Mouse (Mus musculus): ENCODE data around the gene Fhl3. TPM values are rescaled to one million over a fixed set of nuclear protein-coding genes. Genes with fewer than 3 reads are reported as not detected.
A peak's percentile ranks its signal among the peaks of the same experiment; 100 is the strongest.

Fhl3 gene
- total and polyA plus RNA-seq, 2 experiments from 2014 or later: 1.4 to 3.0 TPM

GRCm38 (mm10) chr4:124693135-124693894 lies 7.2 kb upstream of the Fhl3 start, which contains the start of gene Utp11:
Utp11 (minus strand) TSS chr4:124693600.
- Histone ChIP-seq H3K4me2 (ENCODE audit: low read depth) (peak within 1 kb of the TSS; percentile 74), H3K27ac (ENCODE audit: low read depth, low read length) (peak within 1 kb of the TSS; percentile 74), H3K4me3 (ENCODE audit: low read depth, low read length) (peak within 1 kb of the TSS; percentile 77), H3K9me3 (ENCODE audit: low read length) (no peaks in the 10 kb centered on the region), H3K9ac (peak within 1 kb of the TSS; percentile 85), H3K4me1 (ENCODE audit: insufficient read depth) (0 out of 2 replicates have a peak, but pooled peaks cover 7% of the 10 kb centered on the region), H3K36me3 (ENCODE audit: insufficient read depth) (0 out of 2 replicates have a peak, but pooled peaks cover 5% of the 10 kb centered on the region), H3K27me3 (ENCODE audit: insufficient read depth, low read length) (no peaks in the 10 kb centered on the region; the same call in 1 of the 2 replicates)
- peak; percentile 91 for DNase-seq
- TF ChIP-seq CTCF (IDR thresholded peaks at IDR 0.05; ENCODE audit: low read depth): no peak
- ATAC-seq: peak; percentile 100
- WGBS: 1% methylated on average over 43 of the region's 43 CpGs

DNA sequence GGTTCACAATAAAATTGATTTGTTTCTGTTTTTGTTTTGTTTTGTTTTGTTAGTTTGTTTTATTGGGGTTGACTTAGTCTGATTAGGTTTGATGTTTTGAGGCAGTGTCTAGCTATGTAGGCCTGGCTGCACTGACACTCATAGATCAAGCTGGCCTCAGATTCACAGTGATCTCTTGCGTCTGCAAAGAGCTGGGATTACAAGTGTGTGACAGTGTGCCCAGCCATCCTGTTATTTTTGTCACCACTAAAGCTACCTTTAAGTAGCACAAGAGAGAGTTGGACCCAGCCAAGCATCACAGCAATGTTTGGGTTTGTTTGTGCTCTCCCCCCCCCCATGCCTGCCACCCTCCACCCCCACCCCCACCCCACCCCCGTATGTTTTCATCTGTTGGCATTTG lies 5.9 kb upstream of the Fhl3 start:
- WGBS: 92% methylated on average over 2 of the region's 2 CpGs
- no peak overlapping the region for H3K9ac ChIP-seq
- DNase-seq (no peak), ATAC-seq (no peak)
- 0 out of 2 replicates have a peak, but pooled peaks cover 7% of the 10 kb centered on the region for H3K4me1 ChIP-seq (ENCODE audit: insufficient read depth)
- no peaks in the 10 kb centered on the region; the same call in 1 of the 2 replicates for H3K27me3 ChIP-seq (ENCODE audit: insufficient read depth, low read length)
- no peak overlapping the region for H3K4me2 ChIP-seq (ENCODE audit: low read depth)
- H3K27ac ChIP-seq (ENCODE audit: low read depth, low read length): no peak overlapping the region
- H3K9me3 ChIP-seq (ENCODE audit: low read length): no peaks in the 10 kb centered on the region
- 0 out of 2 replicates have a peak, but pooled peaks cover 5% of the 10 kb centered on the region for H3K36me3 ChIP-seq (ENCODE audit: insufficient read depth)
- H3K4me3 ChIP-seq (ENCODE audit: low read depth, low read length): no peak overlapping the region
- no peak for TF ChIP-seq CTCF (IDR thresholded peaks at IDR 0.05; ENCODE audit: low read depth)

DNA sequence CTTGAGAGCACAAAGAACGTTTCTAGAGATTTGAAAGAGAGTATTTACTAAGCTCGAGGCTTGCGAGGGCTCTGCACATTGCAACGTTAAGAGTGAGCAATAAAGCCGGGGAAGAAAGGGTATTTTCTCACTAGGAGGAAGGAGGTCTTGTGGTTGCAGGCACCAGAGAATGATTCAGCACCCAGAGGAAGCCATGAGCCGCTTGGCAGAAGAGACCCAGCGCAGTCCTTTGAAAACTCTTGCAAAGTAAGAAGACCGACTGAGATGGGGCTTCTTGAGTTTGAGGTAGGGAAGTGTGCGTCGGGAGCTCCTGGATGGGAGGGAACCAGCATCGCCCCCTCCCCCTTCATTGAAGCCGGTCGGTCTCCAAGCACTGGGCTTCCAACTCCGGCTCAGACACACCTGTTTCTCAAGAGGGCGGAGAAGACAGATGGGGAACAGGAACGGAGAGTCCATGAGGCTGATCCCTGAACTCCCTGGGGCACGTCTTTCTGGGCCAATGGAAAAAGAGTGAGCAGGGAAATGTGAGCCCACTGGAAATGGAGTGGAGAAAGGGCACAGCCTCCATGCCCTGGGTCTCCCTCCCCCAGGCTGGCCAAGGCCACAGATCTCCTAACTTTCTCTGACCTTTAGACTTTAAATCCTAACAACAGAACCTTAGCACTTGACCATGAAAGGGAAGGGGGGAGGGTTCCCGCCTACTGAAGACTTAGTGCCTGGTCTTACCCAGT lies 4.5 kb upstream of the Fhl3 start:
- H3K27me3 ChIP-seq (ENCODE audit: insufficient read depth, low read length): no peaks in the 10 kb centered on the region; the same call in 1 of the 2 replicates
- no peak overlapping the region for H3K4me3 ChIP-seq (ENCODE audit: low read depth, low read length)
- 0 out of 2 replicates have a peak, but pooled peaks cover 5% of the 10 kb centered on the region for H3K36me3 ChIP-seq (ENCODE audit: insufficient read depth)
- WGBS: 17% methylated on average over 18 of the region's 18 CpGs
- H3K4me2 ChIP-seq (ENCODE audit: low read depth): no peak overlapping the region
- no peak for ATAC-seq
- 0 out of 2 replicates have a peak, but pooled peaks cover 7% of the 10 kb centered on the region for H3K4me1 ChIP-seq (ENCODE audit: insufficient read depth)
- no peaks in the 10 kb centered on the region for H3K9me3 ChIP-seq (ENCODE audit: low read length)
- TF ChIP-seq CTCF (IDR thresholded peaks at IDR 0.05; ENCODE audit: low read depth): no peak
- no peak for DNase-seq
- H3K27ac ChIP-seq (ENCODE audit: low read depth, low read length): no peak overlapping the region
- H3K9ac ChIP-seq: no peak overlapping the region

GRCm38 (mm10) chr4:124699791-124700190 lies 710 bp upstream of the Fhl3 start:
- no peaks in the 10 kb centered on the region; the same call in 1 of the 2 replicates for H3K27me3 ChIP-seq (ENCODE audit: insufficient read depth, low read length)
- H3K36me3 ChIP-seq (ENCODE audit: insufficient read depth): no peaks in the 10 kb centered on the region
- H3K4me2 ChIP-seq (ENCODE audit: low read depth): peak overlapping the region; percentile 95; the same call in 1 of the 2 replicates
- H3K4me1 ChIP-seq (ENCODE audit: insufficient read depth): no peaks in the 10 kb centered on the region
- no peak overlapping the region for H3K9ac ChIP-seq
- DNase-seq (no peak), ATAC-seq (no peak)
- no peaks in the 10 kb centered on the region for H3K9me3 ChIP-seq (ENCODE audit: low read length)
- 13% methylated on average over 6 of the region's 6 CpGs for WGBS
- no peak for TF ChIP-seq CTCF (IDR thresholded peaks at IDR 0.05; ENCODE audit: low read depth)
- no peak overlapping the region for H3K27ac ChIP-seq (ENCODE audit: low read depth, low read length)
- H3K4me3 ChIP-seq (ENCODE audit: low read depth, low read length): peak overlapping the region; percentile 55

DNA sequence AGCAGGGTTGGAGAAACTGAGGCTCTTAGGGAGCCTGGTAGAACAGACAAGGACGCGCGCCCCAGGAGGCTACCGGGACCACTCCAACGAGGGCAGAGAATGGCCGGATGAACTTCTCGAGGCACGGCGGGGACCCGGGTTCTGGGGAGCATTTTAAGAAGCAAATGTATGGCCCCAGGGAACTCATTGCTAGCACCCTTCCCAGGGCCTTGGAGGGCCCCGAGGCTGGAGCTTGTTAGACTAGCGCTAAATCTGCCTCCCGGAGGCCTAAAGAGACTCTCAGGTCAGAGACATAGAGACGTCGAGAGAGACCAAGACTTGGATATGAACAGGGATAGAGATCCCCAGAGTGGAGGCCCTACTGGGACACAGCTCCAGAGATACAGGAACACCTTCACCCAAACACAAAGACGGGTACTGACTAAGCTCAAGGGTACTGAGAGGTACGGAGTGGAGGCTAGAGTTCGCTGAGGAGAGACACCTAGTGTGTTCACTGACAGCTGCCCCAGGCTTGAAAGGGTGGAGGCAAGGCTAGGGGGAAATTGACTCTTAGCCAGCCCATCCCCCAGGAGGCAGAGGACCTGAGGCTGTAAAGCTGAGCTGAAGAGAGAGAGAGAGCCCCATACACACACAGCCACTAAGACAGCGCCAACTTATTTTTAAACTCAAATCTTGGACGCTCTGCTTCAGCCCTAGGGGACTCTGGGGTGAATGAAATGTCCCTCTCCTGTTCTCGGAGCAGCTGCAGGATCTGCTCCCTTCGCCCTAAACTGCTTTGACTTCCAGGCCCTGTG lies 748 bp downstream of the Fhl3 start:
- Histone ChIP-seq H3K4me3 (ENCODE audit: low read depth, low read length) (peak overlapping the region; percentile 55), H3K4me1 (ENCODE audit: insufficient read depth) (no peaks in the 10 kb centered on the region), H3K27me3 (ENCODE audit: insufficient read depth, low read length) (no peaks in the 10 kb centered on the region; the same call in 1 of the 2 replicates), H3K4me2 (ENCODE audit: low read depth) (peak overlapping the region; percentile 95), H3K27ac (ENCODE audit: low read depth, low read length) (no peak overlapping the region), H3K36me3 (ENCODE audit: insufficient read depth) (no peaks in the 10 kb centered on the region), H3K9ac (peak overlapping the region; percentile 51), H3K9me3 (ENCODE audit: low read length) (no peaks in the 10 kb centered on the region)
- peak; percentile 14 for DNase-seq
- 5% methylated on average over 22 of the region's 22 CpGs for WGBS
- TF ChIP-seq CTCF (IDR thresholded peaks at IDR 0.05; ENCODE audit: low read depth): no peak
- peak; percentile 38 for ATAC-seq

- no peak overlapping the region for H3K4me3 ChIP-seq (ENCODE audit: low read depth, low read length)
- no peak overlapping the region for H3K9ac ChIP-seq
- no peaks in the 10 kb centered on the region; the same call in 1 of the 2 replicates for H3K27me3 ChIP-seq (ENCODE audit: insufficient read depth, low read length)
- peak overlapping the region; percentile 95 for H3K4me2 ChIP-seq (ENCODE audit: low read depth)
- no peaks in the 10 kb centered on the region for H3K9me3 ChIP-seq (ENCODE audit: low read length)
- DNase-seq: peak; percentile 50
- no peak for TF ChIP-seq CTCF (IDR thresholded peaks at IDR 0.05; ENCODE audit: low read depth)
- WGBS: 29% methylated on average over 3 of the region's 5 CpGs
- peak; percentile 25; the same call in 1 of the 2 replicates for ATAC-seq
- H3K4me1 ChIP-seq (ENCODE audit: insufficient read depth): no peaks in the 10 kb centered on the region
- no peak overlapping the region for H3K27ac ChIP-seq (ENCODE audit: low read depth, low read length)
- no peaks in the 10 kb centered on the region for H3K36me3 ChIP-seq (ENCODE audit: insufficient read depth)
Observed at GRCm38 (mm10) chr4:124701916-124702315, 1.4 kb downstream of the Fhl3 start.
